Mouse (Mus musculus): ENCODE results near the gene Snrpf. TPM values are rescaled to one million over a fixed set of nuclear protein-coding genes. Genes with fewer than 3 reads are reported as not detected.
A peak's percentile ranks its signal among the peaks of the same experiment; 100 is the strongest.

Snrpf gene
- polyA plus RNA-seq, 1 experiment: 88.9 TPM

GRCm38 (mm10) chr10:93608051-93608450 is 18.5 kb upstream of the Snrpf start:
- no peak for DNase-seq
- no peaks in the 10 kb centered on the region for H3K27me3 ChIP-seq (ENCODE audit: control insufficient read depth, insufficient read depth, low read length)
- 82% methylated on average over 9 of the region's 9 CpGs for WGBS
- no peaks in the 10 kb centered on the region for H3K4me1 ChIP-seq (replicated peaks; ENCODE audit: control insufficient read depth, insufficient read depth, low read length)
- H3K36me3 ChIP-seq (ENCODE audit: control insufficient read depth, insufficient read depth, low read length): no peaks in the 10 kb centered on the region
- H3K27ac ChIP-seq (ENCODE audit: control insufficient read depth, insufficient read depth, low read length): no peak overlapping the region
- no peak for TF ChIP-seq POLR2A (IDR thresholded peaks at IDR 0.05; ENCODE audit: control insufficient read depth, extremely low read depth, insufficient read depth, low read length, poor library complexity)
- no peak for TF ChIP-seq CTCF (IDR thresholded peaks at IDR 0.05; ENCODE audit: borderline replicate concordance, control insufficient read depth, extremely low read depth, insufficient read depth, low read length, poor library complexity)
- no peak overlapping the region for H3K4me3 ChIP-seq (ENCODE audit: control insufficient read depth, insufficient read depth, low read length)

DNA sequence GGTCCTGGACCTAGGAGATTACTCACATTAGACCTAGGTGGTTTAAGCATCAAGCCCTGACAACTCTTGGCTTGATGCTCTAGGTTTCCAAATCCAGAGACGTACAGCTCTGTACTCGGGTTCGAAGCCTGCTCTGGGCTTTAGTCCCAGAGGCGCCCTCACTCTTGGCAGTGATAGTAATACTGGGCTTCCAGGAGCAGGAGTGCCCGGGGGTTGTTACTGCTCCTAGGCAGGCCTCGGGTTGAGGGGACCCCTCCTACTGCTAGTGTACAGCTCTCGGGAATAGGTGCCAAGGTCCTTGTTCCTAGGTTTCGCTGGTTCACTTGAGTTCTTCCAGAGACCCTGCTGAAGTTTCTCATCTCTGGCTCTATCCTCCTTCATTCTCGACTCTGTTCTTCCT is 16.8 kb upstream of the Snrpf start:
- WGBS: 97% methylated on average over 9 of the region's 9 CpGs
- no peak for DNase-seq
- Histone ChIP-seq H3K27me3 (ENCODE audit: control insufficient read depth, insufficient read depth, low read length) (no peaks in the 10 kb centered on the region), H3K27ac (ENCODE audit: control insufficient read depth, insufficient read depth, low read length) (no peak overlapping the region), H3K4me1 (replicated peaks; ENCODE audit: control insufficient read depth, insufficient read depth, low read length) (no peaks in the 10 kb centered on the region), H3K4me3 (ENCODE audit: control insufficient read depth, insufficient read depth, low read length) (no peak overlapping the region), H3K36me3 (ENCODE audit: control insufficient read depth, insufficient read depth, low read length) (no peaks in the 10 kb centered on the region)
- TF ChIP-seq CTCF (IDR thresholded peaks at IDR 0.05; ENCODE audit: borderline replicate concordance, control insufficient read depth, extremely low read depth, insufficient read depth, low read length, poor library complexity): no peak
- TF ChIP-seq POLR2A (IDR thresholded peaks at IDR 0.05; ENCODE audit: control insufficient read depth, extremely low read depth, insufficient read depth, low read length, poor library complexity): no peak

DNA sequence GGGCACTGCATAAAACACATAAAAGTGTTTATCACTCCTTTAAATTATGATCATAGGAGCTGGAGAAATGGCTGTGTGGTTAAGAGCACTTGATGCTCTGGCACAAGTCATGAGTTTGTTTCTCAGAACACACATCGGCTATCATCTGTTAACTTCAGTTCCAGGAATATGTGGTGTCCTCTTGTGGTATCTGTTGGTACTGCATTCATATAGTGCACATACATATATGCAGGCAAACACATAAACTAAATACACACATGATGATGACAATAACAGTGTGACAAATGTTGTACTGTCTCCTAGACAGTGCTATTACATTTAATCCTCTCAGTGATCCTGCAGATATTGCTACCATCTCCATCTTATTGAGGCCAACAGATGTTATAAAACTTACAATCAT is 13.8 kb upstream of the Snrpf start:
- WGBS: 94% methylated on average over 1 of the region's 1 CpGs

DNA sequence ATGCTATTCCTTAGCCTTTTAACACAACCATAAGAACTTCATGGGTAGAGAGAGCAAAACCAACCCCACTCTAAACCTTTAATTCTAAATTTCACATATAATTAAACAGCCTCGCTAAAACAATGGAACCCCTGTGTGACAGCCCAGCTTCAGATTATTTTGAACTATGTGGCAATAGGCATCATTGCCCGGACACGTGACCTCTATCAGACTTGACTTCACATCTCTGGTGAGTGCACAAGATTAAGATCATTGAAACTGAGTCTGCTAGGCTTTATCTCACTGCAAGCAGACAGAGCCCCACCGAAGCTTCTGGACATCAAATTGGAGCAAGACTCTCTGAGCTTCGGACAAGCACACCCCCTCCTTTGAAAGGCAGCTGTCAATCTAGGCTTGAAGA is 12.8 kb upstream of the Snrpf start:
- H3K27ac ChIP-seq (ENCODE audit: control insufficient read depth, insufficient read depth, low read length): no peak overlapping the region
- H3K4me3 ChIP-seq (ENCODE audit: control insufficient read depth, insufficient read depth, low read length): no peak overlapping the region
- H3K36me3 ChIP-seq (ENCODE audit: control insufficient read depth, insufficient read depth, low read length): no peaks in the 10 kb centered on the region
- WGBS: 97% methylated on average over 5 of the region's 5 CpGs
- no peak for DNase-seq
- no peaks in the 10 kb centered on the region for H3K27me3 ChIP-seq (ENCODE audit: control insufficient read depth, insufficient read depth, low read length)
- no peaks in the 10 kb centered on the region for H3K4me1 ChIP-seq (replicated peaks; ENCODE audit: control insufficient read depth, insufficient read depth, low read length)
- TF ChIP-seq POLR2A (IDR thresholded peaks at IDR 0.05; ENCODE audit: control insufficient read depth, extremely low read depth, insufficient read depth, low read length, poor library complexity) (no peak), CTCF (IDR thresholded peaks at IDR 0.05; ENCODE audit: borderline replicate concordance, control insufficient read depth, extremely low read depth, insufficient read depth, low read length, poor library complexity) (no peak)

More for the DNA sequence above, 13.8 kb upstream of the Snrpf start:
- no peaks in the 10 kb centered on the region for H3K4me1 ChIP-seq (replicated peaks; ENCODE audit: control insufficient read depth, insufficient read depth, low read length)
- no peak overlapping the region for H3K4me3 ChIP-seq (ENCODE audit: control insufficient read depth, insufficient read depth, low read length)
- no peaks in the 10 kb centered on the region for H3K36me3 ChIP-seq (ENCODE audit: control insufficient read depth, insufficient read depth, low read length)
- TF ChIP-seq POLR2A (IDR thresholded peaks at IDR 0.05; ENCODE audit: control insufficient read depth, extremely low read depth, insufficient read depth, low read length, poor library complexity) (no peak), CTCF (IDR thresholded peaks at IDR 0.05; ENCODE audit: borderline replicate concordance, control insufficient read depth, extremely low read depth, insufficient read depth, low read length, poor library complexity) (no peak)
- H3K27me3 ChIP-seq (ENCODE audit: control insufficient read depth, insufficient read depth, low read length): no peaks in the 10 kb centered on the region
- DNase-seq: no peak
- no peak overlapping the region for H3K27ac ChIP-seq (ENCODE audit: control insufficient read depth, insufficient read depth, low read length)

- no peak for TF ChIP-seq CTCF (IDR thresholded peaks at IDR 0.05; ENCODE audit: borderline replicate concordance, control insufficient read depth, extremely low read depth, insufficient read depth, low read length, poor library complexity)
- TF ChIP-seq POLR2A (IDR thresholded peaks at IDR 0.05; ENCODE audit: control insufficient read depth, extremely low read depth, insufficient read depth, low read length, poor library complexity): no peak
- no peak for DNase-seq
Measured at GRCm38 (mm10) chr10:93596641-93597040, 7.1 kb upstream of the Snrpf start.

DNA sequence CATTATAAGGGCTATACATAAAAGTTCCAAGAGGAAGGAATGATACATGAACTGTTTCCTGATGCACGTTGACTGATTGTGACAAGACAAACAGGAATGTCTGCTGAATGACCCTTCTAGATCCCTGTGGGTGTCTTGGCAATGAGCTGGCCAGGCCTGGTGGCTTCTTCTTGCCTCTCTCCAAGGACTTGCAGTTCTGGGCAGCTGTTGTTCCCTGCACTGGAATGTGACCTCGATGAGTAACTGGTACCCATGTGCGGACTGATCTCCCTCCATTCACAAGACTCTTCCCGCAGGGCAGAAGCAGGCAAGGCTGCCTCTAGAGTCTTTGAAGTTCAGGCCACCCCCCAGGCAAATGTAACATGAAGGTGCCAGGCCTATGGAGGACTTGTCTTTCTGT is 6.3 kb upstream of the Snrpf start:
- Histone ChIP-seq H3K4me1 (replicated peaks; ENCODE audit: control insufficient read depth, insufficient read depth, low read length) (peaks cover 5% of the 10 kb centered on the region), H3K4me3 (ENCODE audit: control insufficient read depth, insufficient read depth, low read length) (no peak overlapping the region), H3K27me3 (ENCODE audit: control insufficient read depth, insufficient read depth, low read length) (no peaks in the 10 kb centered on the region), H3K36me3 (ENCODE audit: control insufficient read depth, insufficient read depth, low read length) (no peaks in the 10 kb centered on the region), H3K27ac (ENCODE audit: control insufficient read depth, insufficient read depth, low read length) (no peak overlapping the region)
- DNase-seq: no peak
- TF ChIP-seq POLR2A (IDR thresholded peaks at IDR 0.05; ENCODE audit: control insufficient read depth, extremely low read depth, insufficient read depth, low read length, poor library complexity): no peak
- TF ChIP-seq CTCF (IDR thresholded peaks at IDR 0.05; ENCODE audit: borderline replicate concordance, control insufficient read depth, extremely low read depth, insufficient read depth, low read length, poor library complexity): no peak
- WGBS: 84% methylated on average over 4 of the region's 4 CpGs

More at GRCm38 (mm10) chr10:93596641-93597040, 7.1 kb upstream of the Snrpf start:
- Histone ChIP-seq H3K27ac (ENCODE audit: control insufficient read depth, insufficient read depth, low read length) (no peak overlapping the region), H3K4me3 (ENCODE audit: control insufficient read depth, insufficient read depth, low read length) (no peak overlapping the region), H3K4me1 (replicated peaks; ENCODE audit: control insufficient read depth, insufficient read depth, low read length) (peaks cover 5% of the 10 kb centered on the region), H3K36me3 (ENCODE audit: control insufficient read depth, insufficient read depth, low read length) (no peaks in the 10 kb centered on the region), H3K27me3 (ENCODE audit: control insufficient read depth, insufficient read depth, low read length) (no peaks in the 10 kb centered on the region)
- 96% methylated on average over 3 of the region's 3 CpGs for WGBS

- TF ChIP-seq CTCF (IDR thresholded peaks at IDR 0.05; ENCODE audit: borderline replicate concordance, control insufficient read depth, extremely low read depth, insufficient read depth, low read length, poor library complexity) (peak; percentile 58; the same call in 1 of the 2 replicates), POLR2A (IDR thresholded peaks at IDR 0.05; ENCODE audit: control insufficient read depth, extremely low read depth, insufficient read depth, low read length, poor library complexity) (no peak)
Measured at GRCm38 (mm10) chr10:93594022-93594482, 4.5 kb upstream of the Snrpf start.

More at GRCm38 (mm10) chr10:93594022-93594482, 4.5 kb upstream of the Snrpf start:
- peaks cover 9% of the 10 kb centered on the region for H3K4me1 ChIP-seq (replicated peaks; ENCODE audit: control insufficient read depth, insufficient read depth, low read length)
- no peaks in the 10 kb centered on the region for H3K27me3 ChIP-seq (ENCODE audit: control insufficient read depth, insufficient read depth, low read length)
- no peaks in the 10 kb centered on the region for H3K36me3 ChIP-seq (ENCODE audit: control insufficient read depth, insufficient read depth, low read length)
- 1% methylated on average over 22 of the region's 22 CpGs for WGBS
- H3K4me3 ChIP-seq (ENCODE audit: control insufficient read depth, insufficient read depth, low read length): peak overlapping the region; percentile 52
- peak; percentile 76 for DNase-seq
- no peak overlapping the region for H3K27ac ChIP-seq (ENCODE audit: control insufficient read depth, insufficient read depth, low read length)
